In the genomic region with DNA sequence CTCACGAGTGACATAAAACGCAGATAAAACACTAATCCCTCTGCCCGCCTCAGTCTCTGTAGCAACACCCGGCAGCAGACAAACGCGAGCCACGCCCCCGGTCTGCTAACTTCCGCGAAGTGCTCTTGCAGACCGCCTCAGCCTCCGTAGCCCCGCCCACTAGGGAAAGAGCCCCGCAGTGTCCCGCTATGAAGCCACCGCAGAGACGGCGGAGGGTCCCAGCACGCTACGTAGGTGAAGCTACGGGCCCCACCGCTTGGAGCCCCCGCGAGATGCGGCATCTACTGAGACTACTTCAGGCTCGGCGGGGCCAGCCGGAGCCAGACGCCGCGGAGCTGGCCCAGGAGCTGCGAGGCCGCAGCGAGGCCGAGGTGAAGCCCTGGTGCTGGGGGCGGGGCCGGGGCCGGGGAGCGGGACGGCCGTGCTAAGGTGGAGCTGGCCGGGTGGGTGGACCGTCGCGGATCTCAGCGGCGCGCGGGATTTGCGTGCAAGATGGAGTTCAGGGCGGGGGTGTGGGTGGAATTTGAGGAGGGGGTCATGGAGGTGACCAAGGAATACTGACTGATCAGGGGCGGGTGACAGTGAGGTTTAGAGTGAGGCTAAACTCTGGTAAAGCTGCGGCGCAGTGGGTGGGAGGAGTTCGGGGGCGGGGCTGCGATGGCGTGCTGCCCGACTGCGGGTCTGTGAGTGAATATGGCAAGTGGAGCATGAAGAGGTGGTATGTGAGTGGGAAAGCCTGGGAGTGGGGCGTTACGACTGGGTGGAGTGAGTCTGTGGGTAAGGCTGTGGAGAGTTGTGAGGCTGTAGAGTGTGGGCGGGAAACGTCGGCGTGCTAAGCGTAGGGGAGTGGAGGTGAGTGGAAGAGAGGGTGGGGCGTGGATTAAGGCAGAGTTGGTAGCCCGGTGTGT, we compare ENCODE assay signal across 1 mouse cellular context.
TF ChIP-seq lines count a peak whose summit lies in the region.

A gene (plus strand): TSS at position 147 of the 908 bp plus-strand sequence.

TF ChIP-seq in MEL, 35 proteins besides CTCF, POLR2A, EP300 and RAD21 (continued from another document):
- TF ChIP-seq MAZ (IDR thresholded peaks at IDR 0.05; ENCODE audit: low read depth, low read length) (peak; percentile 63; the same call in 1 of the 2 replicates), TCF12 (IDR thresholded peaks at IDR 0.05; ENCODE audit: low read depth, low read length) (peak; percentile 17; the same call in 1 of the 2 replicates), RCOR1 (IDR thresholded peaks at IDR 0.05; ENCODE audit: low read depth, low read length) (no peak), ZC3H11A (IDR thresholded peaks at IDR 0.05; ENCODE audit: low read depth, low read length) (no peak), E2F4 (IDR thresholded peaks at IDR 0.05; ENCODE audit: borderline replicate concordance, low read depth, low read length) (no peak), NRF1 (IDR thresholded peaks at IDR 0.05; ENCODE audit: insufficient read depth, low read depth, low read length, poor library complexity, severe bottlenecking) (no peak), ZNF384 (IDR thresholded peaks at IDR 0.05; ENCODE audit: low read depth, low read length) (no peak), GATA1 (IDR thresholded peaks at IDR 0.05; ENCODE audit: low read depth, low read length) (no peak), POLR2AphosphoS5 (IDR thresholded peaks at IDR 0.05; ENCODE audit: borderline replicate concordance, low read depth, low read length) (no peak)
TF ChIP-seq in MEL: peak in this region for 11.
